11 mouse cellular contexts compared by ENCODE assay signal in the genomic region with DNA sequence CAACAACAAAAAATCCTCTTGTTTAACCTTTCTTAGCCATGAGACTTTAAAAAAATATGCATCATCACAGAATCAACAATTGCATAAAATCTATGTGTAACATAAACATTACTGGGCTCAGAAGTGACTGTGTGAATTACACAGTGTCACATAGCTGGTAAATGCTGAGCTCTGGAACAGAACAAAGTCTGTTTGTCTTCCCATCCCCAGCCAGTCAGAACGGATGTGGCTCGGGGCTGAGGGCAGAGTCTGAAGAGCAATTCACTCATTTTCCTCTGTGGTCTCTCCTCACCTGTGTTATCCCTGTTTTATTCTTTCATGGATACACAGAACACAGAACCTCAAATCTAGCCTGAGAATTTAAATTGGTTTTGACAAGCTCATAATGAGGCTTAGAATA.
A peak's percentile ranks its signal among the peaks of the same experiment; 100 is the strongest.
DNase-seq lines count a peak whose midpoint lies in the region; ATAC-seq and TF ChIP-seq lines count a peak whose summit lies in the region.
"Had no signal": no experiment of that assay in that cellular context is flagged by ENCODE, and none has a peak within 500 bp of the region (broad histone marks: within the 10 kb centered on the region; RNA-seq: fewer than 3 reads in every experiment).

No protein-coding gene starts in this region.

- H3K4me3 ChIP-seq in hindbrain, postnatal 0 days (ENCODE audit: low read length) = no peak overlapping the region
- no peak overlapping the region for H3K4me3 ChIP-seq in hindbrain, embryonic 10.5 days
- H3K4me3 ChIP-seq in midbrain, embryonic 14.5 days (replicated peaks; ENCODE audit: low read depth, low read length) = no peak overlapping the region
- no peak overlapping the region for H3K4me3 ChIP-seq in midbrain, embryonic 10.5 days
- no peak overlapping the region for H3K4me3 ChIP-seq in liver, embryonic 16.5 days (ENCODE audit: low read depth, low read length)
- H3K4me3 ChIP-seq: lung, embryonic 15.5 days had no signal

- H3K4me2 ChIP-seq in hindbrain, postnatal 0 days (ENCODE audit: low read depth, low read length) = no peak overlapping the region
- no peak overlapping the region for H3K4me2 ChIP-seq in midbrain, embryonic 14.5 days (ENCODE audit: low read length)
- H3K4me2 ChIP-seq in liver, embryonic 16.5 days (ENCODE audit: low read depth, low read length) = no peak overlapping the region
- H3K4me2 ChIP-seq: lung, embryonic 15.5 days had no signal

- peak; percentile 11 for DNase-seq in embryo, embryonic 10 days (ENCODE audit: low spot score)
- no peak for DNase-seq in embryo, embryonic 10.5 days (ENCODE audit: low spot score)
- DNase-seq in hindbrain, postnatal 0 days (ENCODE audit: low spot score) = peak; percentile 7
- DNase-seq in hindbrain, embryonic 10.5 days (ENCODE audit: low spot score) = no peak
- DNase-seq in midbrain, embryonic 14.5 days = peak; percentile 28
- DNase-seq in midbrain, embryonic 10.5 days (ENCODE audit: low spot score) = no peak
- no peak for DNase-seq in cerebellum, postnatal 4 days (ENCODE audit: low spot score in 2 of 2)
- DNase-seq: adrenal gland, postnatal 10 days; cerebellum, adult 18-20 months had no signal

- no peak overlapping the region for H3K9ac ChIP-seq in hindbrain, postnatal 0 days (replicated peaks; ENCODE audit: low read length)
- no peak overlapping the region for H3K9ac ChIP-seq in midbrain, embryonic 14.5 days (replicated peaks; ENCODE audit: low read length)
- H3K9ac ChIP-seq in liver, embryonic 16.5 days (ENCODE audit: low read depth, low read length) = no peak overlapping the region
- H3K9ac ChIP-seq: lung, embryonic 15.5 days had no signal

- no peak for TF ChIP-seq CTCF in hindbrain, postnatal 0 days (IDR thresholded peaks at IDR 0.05; ENCODE audit: low read depth)

- ATAC-seq in hindbrain, postnatal 0 days = no peak
- no peak for ATAC-seq in midbrain, embryonic 14.5 days (ENCODE audit: low FRiP score, low TSS enrichment)
- peak; percentile 95 for ATAC-seq in liver, embryonic 16.5 days (ENCODE audit: low read depth)

- no peak overlapping the region for H3K27ac ChIP-seq in hindbrain, postnatal 0 days
- H3K27ac ChIP-seq in hindbrain, embryonic 10.5 days = no peak overlapping the region
- no peak overlapping the region for H3K27ac ChIP-seq in midbrain, embryonic 14.5 days (replicated peaks; ENCODE audit: low read depth, low read length)
- no peak overlapping the region for H3K27ac ChIP-seq in midbrain, embryonic 10.5 days (replicated peaks)
- peak overlapping the region; percentile 46; the same call in 1 of the 2 replicates for H3K27ac ChIP-seq in liver, embryonic 16.5 days (ENCODE audit: low read length)
- H3K27ac ChIP-seq: lung, embryonic 15.5 days had no signal

- no peaks in the 10 kb centered on the region for H3K9me3 ChIP-seq in hindbrain, postnatal 0 days (ENCODE audit: low read length)
- H3K9me3 ChIP-seq in hindbrain, embryonic 10.5 days = no peaks in the 10 kb centered on the region
- no peaks in the 10 kb centered on the region for H3K9me3 ChIP-seq in midbrain, embryonic 14.5 days (ENCODE audit: control insufficient read depth, low read length)
- no peaks in the 10 kb centered on the region for H3K9me3 ChIP-seq in midbrain, embryonic 10.5 days (replicated peaks)
- H3K9me3 ChIP-seq in liver, embryonic 16.5 days (replicated peaks; ENCODE audit: control insufficient read depth, low read length) = no peaks in the 10 kb centered on the region
- H3K9me3 ChIP-seq: lung, embryonic 15.5 days had no signal

- H3K4me1 ChIP-seq in hindbrain, postnatal 0 days (ENCODE audit: insufficient read depth, low read length) = no peaks in the 10 kb centered on the region; the same call in 1 of the 2 replicates
- no peaks in the 10 kb centered on the region; the same call in 1 of the 2 replicates for H3K4me1 ChIP-seq in hindbrain, embryonic 10.5 days (replicated peaks)
- H3K4me1 ChIP-seq in midbrain, embryonic 14.5 days (ENCODE audit: control insufficient read depth, insufficient read depth, low read length) = peaks cover 9% of the 10 kb centered on the region
- H3K4me1 ChIP-seq in midbrain, embryonic 10.5 days = peaks cover 6% of the 10 kb centered on the region; the same call in 1 of the 2 replicates
- H3K4me1 ChIP-seq in liver, embryonic 16.5 days (ENCODE audit: control insufficient read depth, low read depth, low read length) = no peaks in the 10 kb centered on the region

- H3K36me3 ChIP-seq in hindbrain, postnatal 0 days (ENCODE audit: insufficient read depth, low read length) = no peaks in the 10 kb centered on the region
- H3K36me3 ChIP-seq in hindbrain, embryonic 10.5 days = no peaks in the 10 kb centered on the region
- no peaks in the 10 kb centered on the region for H3K36me3 ChIP-seq in midbrain, embryonic 14.5 days (ENCODE audit: control insufficient read depth, insufficient read depth, low read length)
- H3K36me3 ChIP-seq in midbrain, embryonic 10.5 days = no peaks in the 10 kb centered on the region
- H3K36me3 ChIP-seq in liver, embryonic 16.5 days (ENCODE audit: control insufficient read depth, insufficient read depth) = no peaks in the 10 kb centered on the region
- H3K36me3 ChIP-seq: lung, embryonic 15.5 days had no signal

- H3K27me3 ChIP-seq in hindbrain, postnatal 0 days (ENCODE audit: insufficient read depth, low read length) = no peaks in the 10 kb centered on the region
- H3K27me3 ChIP-seq in hindbrain, embryonic 10.5 days (ENCODE audit: insufficient read depth, poor library complexity, severe bottlenecking) = peaks cover 3% of the 10 kb centered on the region; the same call in 1 of the 2 replicates
- H3K27me3 ChIP-seq in midbrain, embryonic 14.5 days (ENCODE audit: control insufficient read depth, insufficient read depth, low read length) = no peaks in the 10 kb centered on the region
- H3K27me3 ChIP-seq in midbrain, embryonic 10.5 days (ENCODE audit: low read depth, poor library complexity, severe bottlenecking) = peaks cover 9% of the 10 kb centered on the region; the same call in 1 of the 2 replicates
- no peaks in the 10 kb centered on the region for H3K27me3 ChIP-seq in liver, embryonic 16.5 days (ENCODE audit: control insufficient read depth, insufficient read depth, low read depth, low read length)
- H3K27me3 ChIP-seq: lung, embryonic 15.5 days had no signal

- 60% methylated on average over 2 of the region's 2 CpGs for WGBS in hindbrain, postnatal 0 days
- WGBS in hindbrain, embryonic 10.5 days = 58% methylated on average over 2 of the region's 2 CpGs
- WGBS in midbrain, embryonic 14.5 days = 19% methylated on average over 2 of the region's 2 CpGs
- WGBS in midbrain, embryonic 10.5 days = 56% methylated on average over 2 of the region's 2 CpGs
- 32% methylated on average over 2 of the region's 2 CpGs for WGBS in liver, embryonic 16.5 days (ENCODE audit: insufficient replicate concordance)

Comparison
In these comparisons a context has a peak if more than half of its experiments do, and no peak if none do; other contexts are left out.
1. DNase-seq: peak in embryo, embryonic 10 days (single experiment), hindbrain, postnatal 0 days (single experiment) and midbrain, embryonic 14.5 days (single experiment); none in embryo, embryonic 10.5 days (single experiment), hindbrain, embryonic 10.5 days (single experiment), midbrain, embryonic 10.5 days (single experiment) and cerebellum, postnatal 4 days (0 of 2).